Mouse (Mus musculus): ENCODE measurements around the gene Vps52. TPM values are rescaled to one million over a fixed set of nuclear protein-coding genes. Genes with fewer than 3 reads are reported as not detected.

Vps52 gene
- polyA plus RNA-seq, 1 experiment = 142 TPM

- WGBS = 85% methylated on average over 21 of the region's 21 CpGs
- H3K4me1 ChIP-seq (replicated peaks; ENCODE audit: control insufficient read depth, insufficient read depth, low read length) = peaks cover 18% of the 10 kb centered on the region
- DNase-seq = no peak
- no peak overlapping the region for H3K4me3 ChIP-seq (ENCODE audit: control insufficient read depth, insufficient read depth, low read length)
- H3K36me3 ChIP-seq (ENCODE audit: control insufficient read depth, insufficient read depth, low read length) = peaks cover 5% of the 10 kb centered on the region; the same call in 1 of the 2 replicates
- H3K27me3 ChIP-seq (ENCODE audit: control insufficient read depth, insufficient read depth, low read length) = no peaks in the 10 kb centered on the region
- TF ChIP-seq CTCF (IDR thresholded peaks at IDR 0.05; ENCODE audit: borderline replicate concordance, control insufficient read depth, extremely low read depth, insufficient read depth, low read length, poor library complexity) = no peak
- TF ChIP-seq POLR2A (IDR thresholded peaks at IDR 0.05; ENCODE audit: control insufficient read depth, extremely low read depth, insufficient read depth, low read length, poor library complexity) = no peak
- H3K27ac ChIP-seq (ENCODE audit: control insufficient read depth, insufficient read depth, low read length) = no peak overlapping the region
Observed at GRCm38 (mm10) chr17:33928251-33928947, 27.2 kb upstream of the Vps52 start.

GRCm38 (mm10) chr17:33929371-33930279, 26.0 kb upstream of the Vps52 start, which contains the start of gene Rgl2:
Gene Rgl2, plus strand, starts transcription at chr17:33929543.
- under 1% methylated on average over 79 of the region's 80 CpGs for WGBS
- TF ChIP-seq POLR2A (IDR thresholded peaks at IDR 0.05; ENCODE audit: control insufficient read depth, extremely low read depth, insufficient read depth, low read length, poor library complexity) (no peak), CTCF (IDR thresholded peaks at IDR 0.05; ENCODE audit: borderline replicate concordance, control insufficient read depth, extremely low read depth, insufficient read depth, low read length, poor library complexity) (0 out of 2 replicates have a peak, but pooled peaks have one; percentile 51)
- Histone ChIP-seq H3K27me3 (ENCODE audit: control insufficient read depth, insufficient read depth, low read length) (no peaks in the 10 kb centered on the region), H3K27ac (ENCODE audit: control insufficient read depth, insufficient read depth, low read length) (peak within 1 kb of the TSS; percentile 93), H3K36me3 (ENCODE audit: control insufficient read depth, insufficient read depth, low read length) (peaks cover 6% of the 10 kb centered on the region; the same call in 1 of the 2 replicates), H3K4me1 (replicated peaks; ENCODE audit: control insufficient read depth, insufficient read depth, low read length) (peaks cover 18% of the 10 kb centered on the region), H3K4me3 (ENCODE audit: control insufficient read depth, insufficient read depth, low read length) (peak within 1 kb of the TSS; percentile 75)
- DNase-seq = peak; percentile 94

- H3K4me3 ChIP-seq (ENCODE audit: control insufficient read depth, insufficient read depth, low read length) = peak overlapping the region; percentile 75
- TF ChIP-seq POLR2A (IDR thresholded peaks at IDR 0.05; ENCODE audit: control insufficient read depth, extremely low read depth, insufficient read depth, low read length, poor library complexity) (0 out of 2 replicates have a peak, but pooled peaks have one; percentile 7), CTCF (IDR thresholded peaks at IDR 0.05; ENCODE audit: borderline replicate concordance, control insufficient read depth, extremely low read depth, insufficient read depth, low read length, poor library complexity) (no peak)
- H3K36me3 ChIP-seq (ENCODE audit: control insufficient read depth, insufficient read depth, low read length) = peaks cover 6% of the 10 kb centered on the region; the same call in 1 of the 2 replicates
- peak overlapping the region; percentile 93 for H3K27ac ChIP-seq (ENCODE audit: control insufficient read depth, insufficient read depth, low read length)
- WGBS = under 1% methylated on average over 45 of the region's 45 CpGs
- H3K27me3 ChIP-seq (ENCODE audit: control insufficient read depth, insufficient read depth, low read length) = no peaks in the 10 kb centered on the region
- DNase-seq = peak; percentile 79
- H3K4me1 ChIP-seq (replicated peaks; ENCODE audit: control insufficient read depth, insufficient read depth, low read length) = peaks cover 18% of the 10 kb centered on the region
Observed at GRCm38 (mm10) chr17:33930280-33931158, 25.1 kb upstream of the Vps52 start.

- 34% methylated on average over 18 of the region's 18 CpGs for WGBS
- Histone ChIP-seq H3K27ac (ENCODE audit: control insufficient read depth, insufficient read depth, low read length) (no peak overlapping the region), H3K4me3 (ENCODE audit: control insufficient read depth, insufficient read depth, low read length) (peak overlapping the region; percentile 75), H3K4me1 (replicated peaks; ENCODE audit: control insufficient read depth, insufficient read depth, low read length) (peaks cover 18% of the 10 kb centered on the region), H3K27me3 (ENCODE audit: control insufficient read depth, insufficient read depth, low read length) (no peaks in the 10 kb centered on the region), H3K36me3 (ENCODE audit: control insufficient read depth, insufficient read depth, low read length) (peaks cover 6% of the 10 kb centered on the region; the same call in 1 of the 2 replicates)
- TF ChIP-seq POLR2A (IDR thresholded peaks at IDR 0.05; ENCODE audit: control insufficient read depth, extremely low read depth, insufficient read depth, low read length, poor library complexity) (no peak), CTCF (IDR thresholded peaks at IDR 0.05; ENCODE audit: borderline replicate concordance, control insufficient read depth, extremely low read depth, insufficient read depth, low read length, poor library complexity) (no peak)
- no peak for DNase-seq
Observed at GRCm38 (mm10) chr17:33931159-33931866, 24.3 kb upstream of the Vps52 start.

DNA sequence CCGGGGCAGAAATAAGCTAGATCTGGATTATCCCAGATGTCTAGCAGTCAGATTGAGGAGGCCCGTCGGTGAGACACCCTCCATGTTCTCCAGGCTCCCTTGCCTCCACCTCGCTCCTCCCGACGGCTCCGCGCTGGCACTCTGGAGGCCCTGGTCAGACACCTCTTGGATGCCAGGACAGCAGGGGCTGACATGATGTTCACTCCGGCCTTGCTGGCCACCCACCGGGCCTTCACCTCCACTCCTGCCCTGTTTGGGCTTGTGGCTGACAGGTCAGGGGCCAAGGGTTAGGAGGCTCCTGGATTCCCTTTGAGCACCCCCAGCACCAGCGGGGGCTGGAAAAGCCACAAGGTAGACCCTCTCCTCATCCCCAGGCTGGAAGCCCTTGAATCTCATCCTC, 23.7 kb upstream of the Vps52 start:
- no peak for TF ChIP-seq CTCF (IDR thresholded peaks at IDR 0.05; ENCODE audit: borderline replicate concordance, control insufficient read depth, extremely low read depth, insufficient read depth, low read length, poor library complexity)
- TF ChIP-seq POLR2A (IDR thresholded peaks at IDR 0.05; ENCODE audit: control insufficient read depth, extremely low read depth, insufficient read depth, low read length, poor library complexity) = no peak
- no peaks in the 10 kb centered on the region for H3K27me3 ChIP-seq (ENCODE audit: control insufficient read depth, insufficient read depth, low read length)
- H3K27ac ChIP-seq (ENCODE audit: control insufficient read depth, insufficient read depth, low read length) = no peak overlapping the region
- H3K4me3 ChIP-seq (ENCODE audit: control insufficient read depth, insufficient read depth, low read length) = no peak overlapping the region
- 95% methylated on average over 11 of the region's 11 CpGs for WGBS
- DNase-seq = no peak
- H3K4me1 ChIP-seq (replicated peaks; ENCODE audit: control insufficient read depth, insufficient read depth, low read length) = peaks cover 18% of the 10 kb centered on the region
- H3K36me3 ChIP-seq (ENCODE audit: control insufficient read depth, insufficient read depth, low read length) = peaks cover 9% of the 10 kb centered on the region
